Mouse (Mus musculus): Measurements from ENCODE around the gene Arhgap32. TPM values are rescaled to one million over a fixed set of nuclear protein-coding genes. Genes with fewer than 3 reads are reported as not detected.

The Arhgap32 gene
- polyA plus RNA-seq, 1 experiment, result 59.2 TPM

GRCm38 (mm10) chr9:32257365-32257764 lies 141.4 kb downstream of the Arhgap32 start:
- Histone ChIP-seq H3K27ac (ENCODE audit: insufficient read depth, low read length) (no peak overlapping the region), H3K9me3 (replicated peaks; ENCODE audit: control insufficient read depth, insufficient read depth, low read length, poor library complexity, severe bottlenecking) (no peaks in the 10 kb centered on the region), H3K27me3 (ENCODE audit: control insufficient read depth, insufficient read depth, low read length, poor library complexity, severe bottlenecking) (no peaks in the 10 kb centered on the region), H3K4me3 (ENCODE audit: low read depth, low read length) (no peak overlapping the region), H3K36me3 (ENCODE audit: control insufficient read depth, insufficient read depth, low read length, poor library complexity, severe bottlenecking) (peaks cover 27% of the 10 kb centered on the region), H3K9ac (ENCODE audit: low read depth, poor library complexity, severe bottlenecking) (no peak overlapping the region), H3K4me1 (ENCODE audit: control insufficient read depth, insufficient read depth, low read length) (peaks cover 1% of the 10 kb centered on the region)
- TF ChIP-seq POLR2A (IDR thresholded peaks at IDR 0.05; ENCODE audit: insufficient read depth, low read length) (no peak), EP300 (IDR thresholded peaks at IDR 0.05; ENCODE audit: insufficient read depth, low read depth, low read length) (no peak), CTCF (IDR thresholded peaks at IDR 0.05; ENCODE audit: low read depth, low read length) (no peak)

- Histone ChIP-seq H3K27me3 (ENCODE audit: control insufficient read depth, insufficient read depth, low read length, poor library complexity, severe bottlenecking) (no peaks in the 10 kb centered on the region), H3K27ac (ENCODE audit: insufficient read depth, low read length) (no peak overlapping the region), H3K4me3 (ENCODE audit: low read depth, low read length) (no peak overlapping the region), H3K9ac (ENCODE audit: low read depth, poor library complexity, severe bottlenecking) (no peak overlapping the region), H3K9me3 (replicated peaks; ENCODE audit: control insufficient read depth, insufficient read depth, low read length, poor library complexity, severe bottlenecking) (no peaks in the 10 kb centered on the region), H3K4me1 (ENCODE audit: control insufficient read depth, insufficient read depth, low read length) (peaks cover 1% of the 10 kb centered on the region), H3K36me3 (ENCODE audit: control insufficient read depth, insufficient read depth, low read length, poor library complexity, severe bottlenecking) (peaks cover 27% of the 10 kb centered on the region)
- no peak for TF ChIP-seq CTCF (IDR thresholded peaks at IDR 0.05; ENCODE audit: low read depth, low read length)
- no peak for TF ChIP-seq EP300 (IDR thresholded peaks at IDR 0.05; ENCODE audit: insufficient read depth, low read depth, low read length)
- TF ChIP-seq POLR2A (IDR thresholded peaks at IDR 0.05; ENCODE audit: insufficient read depth, low read length), result no peak
Observed at GRCm38 (mm10) chr9:32257882-32258281, 141.9 kb downstream of the Arhgap32 start.

- Histone ChIP-seq H3K4me3 (ENCODE audit: low read depth, low read length) (no peak overlapping the region), H3K9me3 (replicated peaks; ENCODE audit: control insufficient read depth, insufficient read depth, low read length, poor library complexity, severe bottlenecking) (no peaks in the 10 kb centered on the region), H3K36me3 (ENCODE audit: control insufficient read depth, insufficient read depth, low read length, poor library complexity, severe bottlenecking) (no peaks in the 10 kb centered on the region), H3K27me3 (ENCODE audit: control insufficient read depth, insufficient read depth, low read length, poor library complexity, severe bottlenecking) (no peaks in the 10 kb centered on the region), H3K4me1 (ENCODE audit: control insufficient read depth, insufficient read depth, low read length) (no peaks in the 10 kb centered on the region), H3K27ac (ENCODE audit: insufficient read depth, low read length) (no peak overlapping the region), H3K9ac (ENCODE audit: low read depth, poor library complexity, severe bottlenecking) (no peak overlapping the region)
- peak; percentile 15 for TF ChIP-seq CTCF (IDR thresholded peaks at IDR 0.05; ENCODE audit: low read depth, low read length)
- no peak for TF ChIP-seq EP300 (IDR thresholded peaks at IDR 0.05; ENCODE audit: insufficient read depth, low read depth, low read length)
Observed at GRCm38 (mm10) chr9:32271896-32272444, 156.0 kb downstream of the Arhgap32 start.

DNA sequence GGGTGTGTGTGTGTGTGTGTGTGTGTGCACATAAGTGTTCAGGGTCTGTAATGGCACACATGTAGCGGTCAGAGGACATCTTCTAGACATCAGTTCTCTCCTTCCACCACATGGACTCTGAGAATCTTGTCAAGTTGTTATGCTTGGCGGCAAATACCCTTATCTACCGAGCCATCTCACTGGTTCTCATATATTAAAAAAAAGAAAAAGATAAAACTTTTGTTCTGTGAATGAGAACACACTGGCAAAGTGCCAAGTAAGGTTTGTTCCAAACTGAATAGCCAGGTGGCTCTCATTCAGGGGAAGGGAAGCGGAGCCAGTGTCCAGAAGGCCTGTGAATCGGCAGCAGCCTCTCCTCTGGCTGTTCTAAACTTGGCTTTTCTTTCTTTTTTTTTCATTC lies 162.1 kb downstream of the Arhgap32 start:
- Histone ChIP-seq H3K4me3 (ENCODE audit: low read depth, low read length) (no peak overlapping the region), H3K4me1 (ENCODE audit: control insufficient read depth, insufficient read depth, low read length) (no peaks in the 10 kb centered on the region), H3K9me3 (replicated peaks; ENCODE audit: control insufficient read depth, insufficient read depth, low read length, poor library complexity, severe bottlenecking) (no peaks in the 10 kb centered on the region), H3K27me3 (ENCODE audit: control insufficient read depth, insufficient read depth, low read length, poor library complexity, severe bottlenecking) (no peaks in the 10 kb centered on the region), H3K9ac (ENCODE audit: low read depth, poor library complexity, severe bottlenecking) (no peak overlapping the region), H3K36me3 (ENCODE audit: control insufficient read depth, insufficient read depth, low read length, poor library complexity, severe bottlenecking) (no peaks in the 10 kb centered on the region), H3K27ac (ENCODE audit: insufficient read depth, low read length) (no peak overlapping the region)
- TF ChIP-seq EP300 (IDR thresholded peaks at IDR 0.05; ENCODE audit: insufficient read depth, low read depth, low read length) (no peak), CTCF (IDR thresholded peaks at IDR 0.05; ENCODE audit: low read depth, low read length) (no peak), POLR2A (IDR thresholded peaks at IDR 0.05; ENCODE audit: insufficient read depth, low read length) (no peak)

GRCm38 (mm10) chr9:32279789-32280188 lies 163.9 kb downstream of the Arhgap32 start:
- TF ChIP-seq EP300 (IDR thresholded peaks at IDR 0.05; ENCODE audit: insufficient read depth, low read depth, low read length) (no peak), POLR2A (IDR thresholded peaks at IDR 0.05; ENCODE audit: insufficient read depth, low read length) (no peak), CTCF (IDR thresholded peaks at IDR 0.05; ENCODE audit: low read depth, low read length) (no peak)
- no peaks in the 10 kb centered on the region for H3K36me3 ChIP-seq (ENCODE audit: control insufficient read depth, insufficient read depth, low read length, poor library complexity, severe bottlenecking)
- H3K27ac ChIP-seq (ENCODE audit: insufficient read depth, low read length), result no peak overlapping the region
- H3K9me3 ChIP-seq (replicated peaks; ENCODE audit: control insufficient read depth, insufficient read depth, low read length, poor library complexity, severe bottlenecking), result no peaks in the 10 kb centered on the region
- no peak overlapping the region for H3K9ac ChIP-seq (ENCODE audit: low read depth, poor library complexity, severe bottlenecking)
- H3K4me3 ChIP-seq (ENCODE audit: low read depth, low read length), result no peak overlapping the region
- H3K4me1 ChIP-seq (ENCODE audit: control insufficient read depth, insufficient read depth, low read length), result no peaks in the 10 kb centered on the region
- no peaks in the 10 kb centered on the region for H3K27me3 ChIP-seq (ENCODE audit: control insufficient read depth, insufficient read depth, low read length, poor library complexity, severe bottlenecking)

DNA sequence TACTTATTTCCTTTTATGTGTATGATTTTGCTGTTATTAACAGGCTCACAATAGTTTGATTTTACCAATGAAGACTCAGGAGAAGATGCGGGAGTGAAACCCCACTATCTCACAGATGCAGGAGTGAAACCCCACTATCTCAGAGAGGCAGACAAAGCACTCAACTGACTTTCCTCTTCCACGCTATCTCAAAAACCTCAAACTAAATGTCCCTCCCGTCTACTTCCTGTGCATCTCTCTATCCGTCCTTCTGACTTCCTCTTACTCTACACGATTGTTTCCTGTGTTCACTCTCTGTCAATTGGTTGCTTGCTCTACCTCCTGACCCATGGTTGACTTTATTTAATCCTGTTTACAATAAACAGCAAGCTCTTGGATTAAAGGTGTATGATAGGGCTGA lies 164.5 kb downstream of the Arhgap32 start:
- no peak overlapping the region for H3K9ac ChIP-seq (ENCODE audit: low read depth, poor library complexity, severe bottlenecking)
- H3K4me3 ChIP-seq (ENCODE audit: low read depth, low read length), result no peak overlapping the region
- no peaks in the 10 kb centered on the region for H3K27me3 ChIP-seq (ENCODE audit: control insufficient read depth, insufficient read depth, low read length, poor library complexity, severe bottlenecking)
- TF ChIP-seq EP300 (IDR thresholded peaks at IDR 0.05; ENCODE audit: insufficient read depth, low read depth, low read length), result no peak
- no peak for TF ChIP-seq POLR2A (IDR thresholded peaks at IDR 0.05; ENCODE audit: insufficient read depth, low read length)
- no peak for TF ChIP-seq CTCF (IDR thresholded peaks at IDR 0.05; ENCODE audit: low read depth, low read length)
- H3K4me1 ChIP-seq (ENCODE audit: control insufficient read depth, insufficient read depth, low read length), result no peaks in the 10 kb centered on the region
- H3K36me3 ChIP-seq (ENCODE audit: control insufficient read depth, insufficient read depth, low read length, poor library complexity, severe bottlenecking), result no peaks in the 10 kb centered on the region
- H3K27ac ChIP-seq (ENCODE audit: insufficient read depth, low read length), result no peak overlapping the region
- H3K9me3 ChIP-seq (replicated peaks; ENCODE audit: control insufficient read depth, insufficient read depth, low read length, poor library complexity, severe bottlenecking), result no peaks in the 10 kb centered on the region

Measured in ES-Bruce4 (cell line).